Mouse (Mus musculus) spleen, adult 2 months (tissue): ENCODE data around the gene Ttc9. TPM values are rescaled to one million over a fixed set of nuclear protein-coding genes. Genes with fewer than 3 reads are reported as not detected.

Experiments
- DNase-seq, 2 experiments: peaks; one replicate each; pipeline versions ENCODE4 v3.0.0 to v3.0.0-alpha.2; 2012 to 2021; ENCODE audit warnings: low spot score in 2 of 2, low read depth in 1 of 2
- H3K27ac ChIP-seq: fragments of 200-500 bp; 2 replicates; pipeline ENCODE4 v1.5.1; 2012; ENCODE audit warnings: low read length, inconsistent platforms; ENCODE audit not compliant: insufficient read depth
- H3K27me3 ChIP-seq: fragments of 200-500 bp; 2 replicates; pipeline ENCODE4 v1.6.1; 2012; ENCODE audit warnings: mild to moderate bottlenecking, moderate library complexity, low read length, inconsistent platforms; ENCODE audit not compliant: control insufficient read depth, insufficient read depth
- H3K36me3 ChIP-seq: fragments of 200-500 bp; 2 replicates; pipeline ENCODE4 v1.6.1; 2012; ENCODE audit warnings: mild to moderate bottlenecking, low read length, inconsistent platforms; ENCODE audit not compliant: control insufficient read depth, insufficient read depth
- H3K4me1 ChIP-seq: fragments of 200-500 bp; 2 replicates; pipeline ENCODE4 v1.6.1; 2011; ENCODE audit warnings: inconsistent platforms; ENCODE audit not compliant: control insufficient read depth, insufficient read depth, insufficient read length
- H3K4me3 ChIP-seq: fragments of 200-500 bp; 2 replicates; pipeline ENCODE4 v1.5.1; 2011; ENCODE audit warnings: mild to moderate bottlenecking, inconsistent platforms; ENCODE audit not compliant: insufficient read depth, insufficient read length; ENCODE audit errors: extremely low read depth
- CTCF ChIP-seq: fragments of 200-500 bp; IDR thresholded peaks from 2 replicates; pipeline ENCODE4 v1.5.1; 2011; ENCODE audit warnings: mild to moderate bottlenecking, inconsistent platforms; ENCODE audit not compliant: insufficient read depth, insufficient read length, insufficient replicate concordance; ENCODE audit errors: extremely low read depth
- POLR2A ChIP-seq: fragments of 200-500 bp; IDR thresholded peaks from 2 replicates; pipeline ENCODE4 v1.6.1; 2011; ENCODE audit warnings: low read depth, low read length, inconsistent platforms
- WGBS: fragments of 180-500 bp; shearing (Covaris S2); methylation state at CpG from one replicate; pipeline ENCODE4 v1.1.7; 2018; 5-methylcytosine and 5-hydroxymethylcytosine counted together
- polyA plus RNA-seq: library from polyadenylated mRNA; depleted of rRNA; stranded (reverse); fragments of >200 nt; gene quantifications from 2 replicates; pipeline ENCODE4 v1.2.3, GENCODE M21; 2012

Gene Ttc9
- polyA plus RNA-seq, 1 experiment: 0.40 TPM

DNA sequence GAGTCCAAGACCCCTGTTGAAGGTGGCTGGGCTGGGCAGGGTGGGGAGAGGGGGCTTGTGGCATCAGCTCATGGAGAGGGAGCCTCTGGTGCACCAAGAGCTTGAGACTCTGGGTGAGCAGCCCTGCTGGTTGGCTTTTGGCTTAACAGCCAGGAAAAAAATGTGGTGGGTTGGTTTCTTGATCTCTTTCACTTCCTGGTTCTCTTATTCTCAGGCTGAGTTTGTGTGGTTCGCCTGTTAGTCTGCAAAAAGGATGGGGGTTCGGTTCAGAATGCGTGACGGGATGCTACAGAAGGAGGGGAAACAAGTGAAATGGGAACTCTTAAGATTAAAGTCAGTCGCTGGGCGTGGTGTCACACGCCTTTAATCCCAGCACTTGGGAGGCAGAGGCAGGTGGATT lies 27.0 kb downstream of the Ttc9 start:
- Histone ChIP-seq H3K4me1 (peaks cover under 1% of the 10 kb centered on the region; the same call in 1 of the 2 replicates), H3K27me3 (no peaks in the 10 kb centered on the region), H3K36me3 (no peaks in the 10 kb centered on the region), H3K4me3 (no peak overlapping the region), H3K27ac (no peak overlapping the region)
- 38% methylated on average over 7 of the region's 7 CpGs for WGBS
- no peak for TF ChIP-seq CTCF
- no peak for TF ChIP-seq POLR2A
- DNase-seq: peak; percentile 8 to 17

DNA sequence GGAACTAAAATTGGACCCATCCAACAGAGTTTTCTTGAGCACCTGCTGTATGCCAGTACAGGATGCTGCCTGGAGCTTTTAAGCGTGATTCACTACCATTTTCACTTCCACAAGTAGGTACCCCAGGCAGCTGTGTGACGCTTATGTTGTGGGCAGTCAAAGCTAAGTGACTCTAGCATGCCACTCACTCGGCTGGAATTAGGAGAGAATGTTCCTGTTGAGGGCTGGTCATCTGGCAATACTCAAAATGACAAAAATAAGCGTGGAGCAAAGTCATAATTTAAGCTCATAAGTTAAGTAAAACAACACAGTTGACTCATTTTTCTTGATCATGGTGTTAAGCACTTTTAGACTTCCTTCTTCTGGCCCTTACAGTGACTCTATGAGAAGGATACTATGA lies 31.0 kb downstream of the Ttc9 start:
- no peak overlapping the region for H3K4me3 ChIP-seq
- 66% methylated on average over 4 of the region's 4 CpGs for WGBS
- TF ChIP-seq POLR2A: no peak
- no peak for TF ChIP-seq CTCF
- no peak overlapping the region for H3K27ac ChIP-seq
- H3K4me1 ChIP-seq: peaks cover 2% of the 10 kb centered on the region; the same call in 1 of the 2 replicates
- H3K27me3 ChIP-seq: no peaks in the 10 kb centered on the region
- DNase-seq: no peak
- H3K36me3 ChIP-seq: no peaks in the 10 kb centered on the region

DNA sequence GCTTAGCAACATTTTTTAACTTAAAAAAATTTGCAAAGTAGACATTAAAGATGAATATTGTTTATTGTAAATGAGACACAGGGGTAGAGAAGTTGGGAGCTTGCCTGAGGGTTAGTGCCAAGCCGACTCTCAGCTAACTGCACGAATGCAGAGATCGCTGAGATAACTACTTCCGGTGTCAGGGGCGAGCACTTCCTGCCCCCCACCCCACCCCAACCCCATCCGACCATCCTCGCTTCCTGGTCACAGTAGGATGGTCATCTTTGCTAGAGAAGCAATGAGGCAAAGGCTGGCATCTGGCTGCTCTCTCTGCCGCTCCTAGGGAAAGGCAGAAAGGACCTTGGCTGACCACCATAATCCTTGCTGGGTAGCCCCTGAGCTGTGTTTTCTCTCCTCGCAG lies 32.1 kb downstream of the Ttc9 start:
- no peak overlapping the region for H3K4me3 ChIP-seq
- H3K36me3 ChIP-seq: no peaks in the 10 kb centered on the region
- no peak overlapping the region for H3K27ac ChIP-seq
- WGBS: 48% methylated on average over 9 of the region's 9 CpGs
- TF ChIP-seq CTCF (no peak), POLR2A (no peak)
- H3K4me1 ChIP-seq: 0 out of 2 replicates have a peak, but pooled peaks cover 2% of the 10 kb centered on the region
- no peak for DNase-seq
- H3K27me3 ChIP-seq: no peaks in the 10 kb centered on the region

- Histone ChIP-seq H3K27me3 (no peaks in the 10 kb centered on the region), H3K27ac (no peak overlapping the region), H3K4me3 (no peak overlapping the region), H3K4me1 (0 out of 2 replicates have a peak, but pooled peaks cover 2% of the 10 kb centered on the region), H3K36me3 (no peaks in the 10 kb centered on the region)
- 91% methylated on average over 5 of the region's 5 CpGs for WGBS
- TF ChIP-seq POLR2A (no peak), CTCF (no peak)
- DNase-seq: no peak
Observed at GRCm38 (mm10) chr12:81663906-81664305, 32.9 kb downstream of the Ttc9 start.

- WGBS: 87% methylated on average over 9 of the region's 9 CpGs
- no peaks in the 10 kb centered on the region for H3K36me3 ChIP-seq
Observed at GRCm38 (mm10) chr12:81668406-81668805, 37.4 kb downstream of the Ttc9 start.

GRCm38 (mm10) chr12:81675557-81675956 lies 44.5 kb downstream of the Ttc9 start:
- DNase-seq: peak in 1 of 2 experiments; percentile 30
- H3K36me3 ChIP-seq: no peaks in the 10 kb centered on the region
- WGBS: 36% methylated on average over 2 of the region's 2 CpGs
- H3K27ac ChIP-seq: no peak overlapping the region
- TF ChIP-seq POLR2A (no peak), CTCF (no peak)
- H3K4me3 ChIP-seq: no peak overlapping the region
- H3K27me3 ChIP-seq: no peaks in the 10 kb centered on the region
- peaks cover 2% of the 10 kb centered on the region; the same call in 1 of the 2 replicates for H3K4me1 ChIP-seq

More at GRCm38 (mm10) chr12:81668406-81668805, 37.4 kb downstream of the Ttc9 start:
- Histone ChIP-seq H3K27ac (no peak overlapping the region), H3K27me3 (no peaks in the 10 kb centered on the region), H3K4me3 (no peak overlapping the region), H3K4me1 (no peaks in the 10 kb centered on the region)
- no peak for TF ChIP-seq CTCF
- TF ChIP-seq POLR2A: no peak
- no peak for DNase-seq

DNA sequence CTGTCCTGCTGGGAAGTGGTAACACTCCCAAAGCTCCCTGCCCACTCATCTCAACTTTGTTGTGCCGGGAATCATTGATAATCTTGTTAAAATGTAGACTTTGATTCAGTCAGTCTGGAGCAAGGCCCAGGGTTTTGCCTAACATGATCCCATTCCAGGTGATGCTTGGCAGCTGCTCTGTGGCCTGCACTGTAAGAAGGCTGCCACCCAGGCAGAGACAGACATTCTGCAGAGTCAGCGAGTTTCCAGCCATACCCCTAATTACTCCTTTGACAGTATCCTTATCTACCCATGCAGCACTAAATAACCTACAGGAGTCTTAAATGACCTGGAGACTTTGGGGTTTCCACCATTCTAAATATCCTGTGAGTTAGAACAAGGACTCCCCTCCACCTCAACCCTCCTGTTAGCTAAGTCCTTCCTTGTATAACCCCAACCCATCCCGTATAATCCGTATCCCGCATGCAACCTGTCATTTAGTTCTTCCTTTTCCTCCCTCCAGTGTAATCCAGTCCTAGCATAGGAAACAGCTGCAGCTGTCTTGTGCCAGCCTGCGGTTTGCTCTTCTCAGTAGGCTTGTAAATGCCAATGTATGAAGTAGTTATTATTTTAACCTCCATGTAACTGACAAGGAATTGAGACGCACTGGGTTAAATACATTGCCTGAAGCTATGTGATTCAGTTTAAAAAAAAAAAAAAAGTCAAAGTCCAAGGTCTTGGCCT lies 48.9 kb downstream of the Ttc9 start:
- Histone ChIP-seq H3K36me3 (no peaks in the 10 kb centered on the region), H3K4me1 (peaks cover 2% of the 10 kb centered on the region; the same call in 1 of the 2 replicates), H3K27ac (no peak overlapping the region), H3K4me3 (no peak overlapping the region), H3K27me3 (no peaks in the 10 kb centered on the region)
- WGBS: 69% methylated on average over 7 of the region's 7 CpGs
- TF ChIP-seq CTCF: no peak
- TF ChIP-seq POLR2A: no peak
- DNase-seq: no peak
